Mouse (Mus musculus) limb, embryonic 11.5 days (tissue): ENCODE data around the gene Nxf1. TPM values are rescaled to one million over a fixed set of nuclear protein-coding genes. Genes with fewer than 3 reads are reported as not detected.

Source experiments
- ATAC-seq: fragments of 200-750 bp; cut with Nextera tagmentation; 2 replicates; pipeline ENCODE4 v1.8.0; 2017; ENCODE audit warnings: low read depth; ENCODE audit not compliant: insufficient number of reproducible peaks, low FRiP score, low TSS enrichment
- DNase-seq: peaks from one replicate; pipeline ENCODE4 v3.0.0-alpha.2; 2015; ENCODE audit warnings: low spot score
- H3K27ac ChIP-seq: fragments of 300-500 bp; sonication (generic); replicated peaks from 2 replicates; pipeline ENCODE4 v1.5.1; 2014; ENCODE audit warnings: low read depth, mild to moderate bottlenecking, low read length
- H3K27me3 ChIP-seq: fragments of 300-500 bp; sonication (generic); 2 replicates; pipeline ENCODE4 v1.6.1; 2014; ENCODE audit warnings: mild to moderate bottlenecking, low read length, mixed read lengths; ENCODE audit not compliant: control insufficient read depth, insufficient read depth
- H3K36me3 ChIP-seq: fragments of 300-500 bp; sonication (generic); 2 replicates; pipeline ENCODE4 v1.6.1; 2014; ENCODE audit warnings: mild to moderate bottlenecking, low read length, moderate library complexity, mixed read lengths; ENCODE audit not compliant: control insufficient read depth, insufficient read depth
- H3K4me1 ChIP-seq: fragments of 300-500 bp; sonication (generic); 2 replicates; pipeline ENCODE4 v1.6.1; 2014; ENCODE audit warnings: low read length, mixed read lengths; ENCODE audit not compliant: control insufficient read depth, insufficient read depth
- H3K4me2 ChIP-seq: fragments of 300-500 bp; sonication (generic); 2 replicates; pipeline ENCODE4 v1.6.1; 2014; ENCODE audit warnings: low read depth, mild to moderate bottlenecking, moderate library complexity; ENCODE audit not compliant: severe bottlenecking
- H3K4me3 ChIP-seq: fragments of 300-500 bp; sonication (generic); 2 replicates; pipeline ENCODE4 v1.5.1; 2014; ENCODE audit warnings: low read depth, low read length
- H3K9ac ChIP-seq: fragments of 300-500 bp; sonication (generic); 2 replicates; pipeline ENCODE4 v1.6.1; 2014; ENCODE audit warnings: mild to moderate bottlenecking, low read length
- H3K9me3 ChIP-seq: fragments of 300-500 bp; sonication (generic); 2 replicates; pipeline ENCODE4 v1.6.1; 2016; ENCODE audit warnings: low read length; ENCODE audit not compliant: control insufficient read depth
- WGBS: fragments of 180-500 bp; shearing (Covaris S2); extraction: QIAGEN DNeasy Blood & Tissue Kit; methylation state at CpG from one replicate; pipeline ENCODE4 v1.1.7; 2014; 5-methylcytosine and 5-hydroxymethylcytosine counted together
- polyA plus RNA-seq: library from polyadenylated mRNA; unstranded; fragments of >200 nt; fragmentation: Nextera tagmentation; extraction: Ambion mirVana; gene quantifications from 2 replicates; pipeline ENCODE4 v1.2.1, GENCODE M21; 2014

Gene Nxf1
- polyA plus RNA-seq: 228 and 247 TPM in 2 replicates

DNA sequence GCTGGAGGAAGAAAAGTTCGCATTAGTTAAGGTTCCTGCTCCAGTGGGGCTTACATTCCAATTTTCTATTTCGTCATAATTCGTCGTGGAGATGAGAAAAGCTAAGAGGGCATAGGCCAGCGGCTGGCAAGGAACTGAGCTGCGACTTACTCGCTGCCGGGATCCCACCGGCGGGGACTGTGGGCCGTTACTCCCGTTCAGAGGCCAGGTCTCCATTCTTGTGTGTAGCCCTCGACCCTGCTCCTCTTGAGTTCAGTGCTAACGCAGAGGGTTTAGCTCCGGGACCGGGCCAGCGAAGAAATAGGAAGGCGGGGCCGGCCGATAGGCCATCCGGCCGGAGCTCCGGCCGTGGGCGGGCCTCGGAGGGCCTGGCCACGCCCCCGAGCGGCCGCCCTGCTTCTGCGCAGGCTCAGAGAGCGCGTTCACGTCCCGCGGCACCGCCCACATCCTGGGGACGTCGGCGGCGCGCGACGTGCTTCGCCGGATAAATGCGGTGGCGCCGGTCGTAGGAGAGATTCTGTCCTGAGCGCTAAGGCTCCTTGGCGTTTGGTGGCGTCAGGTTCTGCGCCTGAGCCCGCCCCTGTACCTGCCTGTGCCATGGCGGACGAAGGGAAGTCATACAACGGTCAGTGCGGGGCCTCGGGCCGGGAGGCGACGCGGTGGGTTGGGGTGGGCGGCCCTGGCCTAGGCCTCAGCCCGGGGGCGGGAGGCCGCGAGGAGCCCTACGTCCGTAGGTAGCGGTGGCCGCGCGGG is at the start of gene Nxf1:
Gene Nxf1, plus strand, starts transcription at position 439 of the 753 bp plus-strand sequence.
- Histone ChIP-seq H3K9me3 (no peaks in the 10 kb centered on the region), H3K9ac (peak within 1 kb of the TSS; percentile 83), H3K27me3 (no peaks in the 10 kb centered on the region), H3K4me1 (no peaks in the 10 kb centered on the region), H3K36me3 (peaks cover 2% of the 10 kb centered on the region; the same call in 1 of the 2 replicates), H3K4me3 (peak within 1 kb of the TSS; percentile 87), H3K27ac (peak within 1 kb of the TSS; percentile 83), H3K4me2 (peak within 1 kb of the TSS; percentile 61)
- peak; percentile 88 for ATAC-seq
- DNase-seq: peak; percentile 95
- WGBS: under 1% methylated on average over 75 of the region's 75 CpGs

GRCm38 (mm10) chr19:8708954-8709353 is 47.9 kb upstream of the Nxf1 start:
- H3K4me1 ChIP-seq: peaks cover 7% of the 10 kb centered on the region
- WGBS: 90% methylated on average over 8 of the region's 8 CpGs
- H3K36me3 ChIP-seq: peaks cover 28% of the 10 kb centered on the region

DNA sequence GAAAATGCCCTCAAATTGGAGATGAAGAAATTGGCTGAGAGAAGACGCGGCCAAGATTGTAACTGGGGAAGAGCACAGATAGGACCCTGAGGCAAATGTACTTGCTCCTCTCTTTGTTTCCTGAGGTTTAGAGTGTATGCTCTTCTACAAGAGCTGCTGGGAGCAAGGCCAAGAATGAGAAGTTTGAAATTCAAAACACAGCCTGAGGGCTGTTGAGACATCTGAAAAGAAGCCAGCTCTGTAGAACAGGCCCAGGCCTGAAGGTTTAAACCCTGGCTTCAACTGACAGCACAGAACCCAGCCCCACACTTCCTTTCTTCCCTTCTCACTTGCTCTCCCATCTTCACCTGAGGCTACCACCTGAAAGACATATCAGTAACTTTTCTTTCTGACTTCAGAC is 46.8 kb upstream of the Nxf1 start:
- Histone ChIP-seq H3K27me3 (no peaks in the 10 kb centered on the region), H3K36me3 (peaks cover 28% of the 10 kb centered on the region), H3K4me1 (peaks cover 7% of the 10 kb centered on the region), H3K27ac (no peak overlapping the region), H3K9ac (no peak overlapping the region), H3K4me2 (no peak overlapping the region), H3K4me3 (no peak overlapping the region), H3K9me3 (no peaks in the 10 kb centered on the region)
- no peak for DNase-seq
- 97% methylated on average over 2 of the region's 2 CpGs for WGBS
- ATAC-seq: no peak

More at GRCm38 (mm10) chr19:8708954-8709353, 47.9 kb upstream of the Nxf1 start:
- no peak overlapping the region for H3K4me2 ChIP-seq
- no peak overlapping the region for H3K9ac ChIP-seq
- H3K27ac ChIP-seq: no peak overlapping the region
- no peaks in the 10 kb centered on the region for H3K27me3 ChIP-seq
- DNase-seq: no peak
- ATAC-seq: no peak
- H3K4me3 ChIP-seq: no peak overlapping the region
- no peaks in the 10 kb centered on the region for H3K9me3 ChIP-seq

- H3K4me1 ChIP-seq: peaks cover 7% of the 10 kb centered on the region
- no peak for ATAC-seq
These were observed 45.4 kb upstream of the Nxf1 start for GRCm38 (mm10) chr19:8711506-8711905.

GRCm38 (mm10) chr19:8711949-8712869 is 44.7 kb upstream of the Nxf1 start:
- Histone ChIP-seq H3K4me1 (peaks cover 7% of the 10 kb centered on the region), H3K4me3 (peak overlapping the region; percentile 95), H3K27ac (peak overlapping the region; percentile 77; the same call in 1 of the 2 replicates), H3K9ac (peak overlapping the region; percentile 89), H3K4me2 (peak overlapping the region; percentile 70), H3K36me3 (peaks cover 27% of the 10 kb centered on the region), H3K27me3 (no peaks in the 10 kb centered on the region), H3K9me3 (no peaks in the 10 kb centered on the region)
- no peak for ATAC-seq
- no peak for DNase-seq
- 65% methylated on average over 10 of the region's 10 CpGs for WGBS

More at GRCm38 (mm10) chr19:8711506-8711905, 45.4 kb upstream of the Nxf1 start:
- Histone ChIP-seq H3K4me3 (no peak overlapping the region), H3K36me3 (peaks cover 28% of the 10 kb centered on the region), H3K9me3 (no peaks in the 10 kb centered on the region), H3K27ac (no peak overlapping the region), H3K27me3 (no peaks in the 10 kb centered on the region), H3K4me2 (peak overlapping the region; percentile 70), H3K9ac (no peak overlapping the region; the same call in 1 of the 2 replicates)
- DNase-seq: no peak
- WGBS: 64% methylated on average over 4 of the region's 4 CpGs

DNA sequence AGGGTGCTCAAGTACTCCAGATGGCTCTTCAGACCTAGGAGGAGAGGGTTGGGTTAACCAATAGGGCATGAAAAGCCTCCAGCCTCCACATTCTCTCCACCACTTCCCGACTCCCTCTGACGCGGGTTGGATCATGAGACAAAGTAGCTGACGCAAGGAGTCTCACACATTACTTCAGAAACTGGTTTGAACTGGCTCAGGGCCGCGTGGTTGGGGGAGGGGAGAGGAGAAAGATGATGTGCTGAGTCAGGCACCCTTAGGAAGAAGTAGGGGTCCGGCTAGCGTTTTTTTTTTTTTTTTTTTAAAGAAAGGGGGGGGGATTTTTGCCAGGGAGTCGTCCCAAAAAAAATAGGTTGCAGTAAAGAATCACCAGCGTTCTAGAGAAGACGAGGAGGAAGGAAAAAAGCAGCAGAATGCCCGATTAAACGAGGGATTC is 44.0 kb upstream of the Nxf1 start:
- Histone ChIP-seq H3K9ac (peak overlapping the region; percentile 89), H3K4me3 (peak overlapping the region; percentile 95), H3K27ac (peak overlapping the region; percentile 77; the same call in 1 of the 2 replicates), H3K4me1 (peaks cover 7% of the 10 kb centered on the region), H3K9me3 (no peaks in the 10 kb centered on the region), H3K27me3 (no peaks in the 10 kb centered on the region), H3K4me2 (peak overlapping the region; percentile 70), H3K36me3 (peaks cover 22% of the 10 kb centered on the region)
- DNase-seq (peak; percentile 87), ATAC-seq (peak; percentile 63; the same call in 1 of the 2 replicates)
- 0% methylated on average over 13 of the region's 13 CpGs for WGBS

DNA sequence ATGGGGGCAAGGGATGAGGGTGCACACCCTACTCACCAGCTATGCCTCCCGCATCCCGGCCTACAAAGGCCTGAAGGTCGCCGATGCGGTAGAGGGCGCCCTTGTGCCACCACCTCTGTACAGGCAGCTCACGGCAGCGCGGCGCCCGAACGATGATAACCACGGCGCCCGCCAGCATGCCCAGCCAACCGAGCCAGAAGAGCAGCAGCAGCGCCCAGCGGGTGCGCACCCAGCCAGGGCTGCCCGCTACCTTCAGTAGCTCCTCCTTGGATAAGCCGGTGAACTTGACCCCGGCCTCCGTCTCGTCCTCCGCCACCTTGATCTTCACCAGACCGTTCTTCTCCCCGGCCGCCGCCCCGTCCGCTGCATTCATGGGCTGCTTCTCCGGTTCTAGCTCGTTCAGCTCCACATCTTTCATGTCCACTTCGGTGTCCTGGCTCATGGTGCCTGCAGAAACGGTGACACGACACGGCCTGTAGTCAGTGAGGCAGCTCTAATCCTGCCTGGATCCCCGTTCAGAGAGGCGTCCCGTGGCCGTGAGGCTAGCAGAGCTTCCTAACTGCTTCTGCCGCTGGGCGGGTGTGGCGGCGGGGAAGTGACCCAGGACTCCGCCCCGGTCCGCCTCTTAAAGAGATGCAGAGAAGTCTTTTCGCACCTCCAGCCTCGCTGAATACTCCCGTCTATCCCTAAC is 43.4 kb upstream of the Nxf1 start:
- ATAC-seq (peak; percentile 90), DNase-seq (peak; percentile 95)
- H3K4me2 ChIP-seq: peak overlapping the region; percentile 70
- peaks cover 21% of the 10 kb centered on the region for H3K36me3 ChIP-seq
- no peaks in the 10 kb centered on the region for H3K9me3 ChIP-seq
- peaks cover 7% of the 10 kb centered on the region for H3K4me1 ChIP-seq
- H3K27me3 ChIP-seq: no peaks in the 10 kb centered on the region
- WGBS: under 1% methylated on average over 51 of the region's 51 CpGs
- peak overlapping the region; percentile 95 for H3K4me3 ChIP-seq
- H3K9ac ChIP-seq: peak overlapping the region; percentile 89
- H3K27ac ChIP-seq: peak overlapping the region; percentile 77
